Mouse (Mus musculus): ENCODE data around the gene Dip2c. TPM values are rescaled to one million over a fixed set of nuclear protein-coding genes. Genes with fewer than 3 reads are reported as not detected.

Gene Dip2c
- polyA plus RNA-seq, 1 experiment from 2014 or later: 10.4 TPM

- Histone ChIP-seq H3K4me3 (ENCODE audit: low read depth, low read length) (no peak overlapping the region), H3K4me2 (replicated peaks; ENCODE audit: low read depth, low read length) (no peak overlapping the region), H3K4me1 (ENCODE audit: control insufficient read depth, insufficient read depth, low read length) (no peaks in the 10 kb centered on the region), H3K36me3 (ENCODE audit: control insufficient read depth, insufficient read depth, low read length) (no peaks in the 10 kb centered on the region), H3K27me3 (ENCODE audit: control insufficient read depth, insufficient read depth, low read length) (no peaks in the 10 kb centered on the region), H3K9ac (replicated peaks; ENCODE audit: low read depth, low read length) (no peak overlapping the region), H3K9me3 (ENCODE audit: control insufficient read depth, low read depth, low read length) (no peaks in the 10 kb centered on the region), H3K27ac (ENCODE audit: low read length) (no peak overlapping the region)
- ATAC-seq (ENCODE audit: insufficient number of reproducible peaks, insufficient read depth, low FRiP score, low read depth): no peak
These were observed 374.3 kb downstream of the Dip2c start for GRCm38 (mm10) chr13:9650580-9650979.

- no peak for ATAC-seq (ENCODE audit: insufficient number of reproducible peaks, insufficient read depth, low FRiP score, low read depth)
- H3K4me3 ChIP-seq (ENCODE audit: low read depth, low read length): no peak overlapping the region
These were observed 376.7 kb downstream of the Dip2c start for GRCm38 (mm10) chr13:9653018-9653417.

GRCm38 (mm10) chr13:9656613-9657012 is 380.3 kb downstream of the Dip2c start:
- no peak for ATAC-seq (ENCODE audit: insufficient number of reproducible peaks, insufficient read depth, low FRiP score, low read depth)
- no peak overlapping the region for H3K27ac ChIP-seq (ENCODE audit: low read length)
- H3K4me3 ChIP-seq (ENCODE audit: low read depth, low read length): no peak overlapping the region
- H3K4me1 ChIP-seq (ENCODE audit: control insufficient read depth, insufficient read depth, low read length): no peaks in the 10 kb centered on the region
- no peaks in the 10 kb centered on the region for H3K27me3 ChIP-seq (ENCODE audit: control insufficient read depth, insufficient read depth, low read length)
- no peak overlapping the region for H3K4me2 ChIP-seq (replicated peaks; ENCODE audit: low read depth, low read length)
- no peaks in the 10 kb centered on the region for H3K9me3 ChIP-seq (ENCODE audit: control insufficient read depth, low read depth, low read length)
- peaks cover 12% of the 10 kb centered on the region; the same call in 1 of the 2 replicates for H3K36me3 ChIP-seq (ENCODE audit: control insufficient read depth, insufficient read depth, low read length)
- WGBS: 91% methylated on average over 6 of the region's 6 CpGs
- H3K9ac ChIP-seq (replicated peaks; ENCODE audit: low read depth, low read length): no peak overlapping the region

More at GRCm38 (mm10) chr13:9653018-9653417, 376.7 kb downstream of the Dip2c start:
- 73% methylated on average over 3 of the region's 3 CpGs for WGBS
- no peak overlapping the region for H3K4me2 ChIP-seq (replicated peaks; ENCODE audit: low read depth, low read length)
- H3K27ac ChIP-seq (ENCODE audit: low read length): no peak overlapping the region
- H3K4me1 ChIP-seq (ENCODE audit: control insufficient read depth, insufficient read depth, low read length): no peaks in the 10 kb centered on the region
- no peaks in the 10 kb centered on the region for H3K9me3 ChIP-seq (ENCODE audit: control insufficient read depth, low read depth, low read length)
- no peaks in the 10 kb centered on the region for H3K27me3 ChIP-seq (ENCODE audit: control insufficient read depth, insufficient read depth, low read length)
- H3K9ac ChIP-seq (replicated peaks; ENCODE audit: low read depth, low read length): no peak overlapping the region
- peaks cover 4% of the 10 kb centered on the region; the same call in 1 of the 2 replicates for H3K36me3 ChIP-seq (ENCODE audit: control insufficient read depth, insufficient read depth, low read length)

GRCm38 (mm10) chr13:9660711-9661110 is 384.4 kb downstream of the Dip2c start:
- ATAC-seq (ENCODE audit: insufficient number of reproducible peaks, insufficient read depth, low FRiP score, low read depth): no peak
- H3K4me2 ChIP-seq (replicated peaks; ENCODE audit: low read depth, low read length): no peak overlapping the region
- H3K9me3 ChIP-seq (ENCODE audit: control insufficient read depth, low read depth, low read length): no peaks in the 10 kb centered on the region
- H3K4me3 ChIP-seq (ENCODE audit: low read depth, low read length): no peak overlapping the region
- 54% methylated on average over 1 of the region's 1 CpGs for WGBS
- H3K4me1 ChIP-seq (ENCODE audit: control insufficient read depth, insufficient read depth, low read length): no peaks in the 10 kb centered on the region
- H3K27ac ChIP-seq (ENCODE audit: low read length): no peak overlapping the region
- no peak overlapping the region for H3K9ac ChIP-seq (replicated peaks; ENCODE audit: low read depth, low read length)
- H3K36me3 ChIP-seq (ENCODE audit: control insufficient read depth, insufficient read depth, low read length): peaks cover 19% of the 10 kb centered on the region
- no peaks in the 10 kb centered on the region for H3K27me3 ChIP-seq (ENCODE audit: control insufficient read depth, insufficient read depth, low read length)

- Histone ChIP-seq H3K4me3 (ENCODE audit: low read depth, low read length) (no peak overlapping the region), H3K4me1 (ENCODE audit: control insufficient read depth, insufficient read depth, low read length) (no peaks in the 10 kb centered on the region), H3K4me2 (replicated peaks; ENCODE audit: low read depth, low read length) (no peak overlapping the region), H3K9me3 (ENCODE audit: control insufficient read depth, low read depth, low read length) (no peaks in the 10 kb centered on the region), H3K9ac (replicated peaks; ENCODE audit: low read depth, low read length) (no peak overlapping the region), H3K27ac (ENCODE audit: low read length) (no peak overlapping the region), H3K36me3 (ENCODE audit: control insufficient read depth, insufficient read depth, low read length) (peaks cover 15% of the 10 kb centered on the region), H3K27me3 (ENCODE audit: control insufficient read depth, insufficient read depth, low read length) (no peaks in the 10 kb centered on the region)
- no peak for ATAC-seq (ENCODE audit: insufficient number of reproducible peaks, insufficient read depth, low FRiP score, low read depth)
- WGBS: 87% methylated on average over 1 of the region's 1 CpGs
These were observed 387.3 kb downstream of the Dip2c start for GRCm38 (mm10) chr13:9663593-9663992.

GRCm38 (mm10) chr13:9667954-9668496 is 391.7 kb downstream of the Dip2c start:
- Histone ChIP-seq H3K4me2 (replicated peaks; ENCODE audit: low read depth, low read length) (no peak overlapping the region), H3K36me3 (ENCODE audit: control insufficient read depth, insufficient read depth, low read length) (peaks cover 4% of the 10 kb centered on the region; the same call in 1 of the 2 replicates), H3K4me3 (ENCODE audit: low read depth, low read length) (no peak overlapping the region), H3K9me3 (ENCODE audit: control insufficient read depth, low read depth, low read length) (no peaks in the 10 kb centered on the region), H3K4me1 (ENCODE audit: control insufficient read depth, insufficient read depth, low read length) (no peaks in the 10 kb centered on the region), H3K27ac (ENCODE audit: low read length) (no peak overlapping the region), H3K27me3 (ENCODE audit: control insufficient read depth, insufficient read depth, low read length) (no peaks in the 10 kb centered on the region), H3K9ac (replicated peaks; ENCODE audit: low read depth, low read length) (no peak overlapping the region)
- no peak for ATAC-seq (ENCODE audit: insufficient number of reproducible peaks, insufficient read depth, low FRiP score, low read depth)
- WGBS: 81% methylated on average over 7 of the region's 7 CpGs

- H3K4me2 ChIP-seq (replicated peaks; ENCODE audit: low read depth, low read length): no peak overlapping the region
- no peak overlapping the region for H3K9ac ChIP-seq (replicated peaks; ENCODE audit: low read depth, low read length)
- no peaks in the 10 kb centered on the region for H3K4me1 ChIP-seq (ENCODE audit: control insufficient read depth, insufficient read depth, low read length)
- no peak for ATAC-seq (ENCODE audit: insufficient number of reproducible peaks, insufficient read depth, low FRiP score, low read depth)
- no peaks in the 10 kb centered on the region for H3K36me3 ChIP-seq (ENCODE audit: control insufficient read depth, insufficient read depth, low read length)
- H3K27me3 ChIP-seq (ENCODE audit: control insufficient read depth, insufficient read depth, low read length): no peaks in the 10 kb centered on the region
- no peaks in the 10 kb centered on the region for H3K9me3 ChIP-seq (ENCODE audit: control insufficient read depth, low read depth, low read length)
- H3K27ac ChIP-seq (ENCODE audit: low read length): no peak overlapping the region
- no peak overlapping the region for H3K4me3 ChIP-seq (ENCODE audit: low read depth, low read length)
- 92% methylated on average over 5 of the region's 5 CpGs for WGBS
These were observed 392.9 kb downstream of the Dip2c start for GRCm38 (mm10) chr13:9669246-9669645.

GRCm38 (mm10) chr13:9674126-9674525 is 397.8 kb downstream of the Dip2c start:
- H3K4me2 ChIP-seq (replicated peaks; ENCODE audit: low read depth, low read length): no peak overlapping the region
- H3K36me3 ChIP-seq (ENCODE audit: control insufficient read depth, insufficient read depth, low read length): no peaks in the 10 kb centered on the region
- H3K4me1 ChIP-seq (ENCODE audit: control insufficient read depth, insufficient read depth, low read length): no peaks in the 10 kb centered on the region
- H3K27ac ChIP-seq (ENCODE audit: low read length): no peak overlapping the region
- no peak overlapping the region for H3K4me3 ChIP-seq (ENCODE audit: low read depth, low read length)
- H3K27me3 ChIP-seq (ENCODE audit: control insufficient read depth, insufficient read depth, low read length): no peaks in the 10 kb centered on the region
- no peaks in the 10 kb centered on the region for H3K9me3 ChIP-seq (ENCODE audit: control insufficient read depth, low read depth, low read length)
- no peak overlapping the region for H3K9ac ChIP-seq (replicated peaks; ENCODE audit: low read depth, low read length)
- WGBS: 100% methylated on average over 1 of the region's 1 CpGs
- no peak for ATAC-seq (ENCODE audit: insufficient number of reproducible peaks, insufficient read depth, low FRiP score, low read depth)

GRCm38 (mm10) chr13:9681492-9681891 is 405.2 kb downstream of the Dip2c start:
- H3K36me3 ChIP-seq (ENCODE audit: control insufficient read depth, insufficient read depth, low read length): peaks cover 22% of the 10 kb centered on the region; the same call in 1 of the 2 replicates
- no peaks in the 10 kb centered on the region for H3K4me1 ChIP-seq (ENCODE audit: control insufficient read depth, insufficient read depth, low read length)
- H3K9ac ChIP-seq (replicated peaks; ENCODE audit: low read depth, low read length): no peak overlapping the region
- no peaks in the 10 kb centered on the region for H3K9me3 ChIP-seq (ENCODE audit: control insufficient read depth, low read depth, low read length)
- H3K4me3 ChIP-seq (ENCODE audit: low read depth, low read length): no peak overlapping the region
- H3K27me3 ChIP-seq (ENCODE audit: control insufficient read depth, insufficient read depth, low read length): no peaks in the 10 kb centered on the region
- no peak overlapping the region for H3K4me2 ChIP-seq (replicated peaks; ENCODE audit: low read depth, low read length)
- 98% methylated on average over 3 of the region's 3 CpGs for WGBS
- no peak; the same call in 1 of the 2 replicates for ATAC-seq (ENCODE audit: insufficient number of reproducible peaks, insufficient read depth, low FRiP score, low read depth)
- no peak overlapping the region for H3K27ac ChIP-seq (ENCODE audit: low read length)

Data from stomach, embryonic 14.5 days (tissue).